ENCODE assay signal across 8 mouse cellular contexts in genomic region chr4:136461761-136462085, GRCm38 (mm10). TPM values are rescaled to one million over a fixed set of nuclear protein-coding genes. Genes with fewer than 3 reads are reported as not detected.
DNase-seq lines count a peak whose midpoint lies in the region; ATAC-seq and TF ChIP-seq lines count a peak whose summit lies in the region.

No protein-coding gene starts in this region.

- intact Hi-C loops in heart, adult 2 months (cut with DNase I), result loop anchor here (5.0 to 10.0 kb wide), 2 partner anchors 177 to 319 kb away; partner anchors contain the start of genes Id3 and Zfp46

- no peak for TF ChIP-seq CTCF in heart, adult 2 months (IDR thresholded peaks at IDR 0.05)
- no peak for TF ChIP-seq CTCF in C2C12 (IDR thresholded peaks at IDR 0.05; ENCODE audit: control insufficient read depth, insufficient read depth, insufficient read length)
- no peak for TF ChIP-seq CTCF in liver, embryonic 14.5 days (IDR thresholded peaks at IDR 0.05; ENCODE audit: low read depth)

- H3K79me3 ChIP-seq in C2C12 (ENCODE audit: low read depth), result no peaks in the 10 kb centered on the region

- peak overlapping the region; percentile 81 for H3K4me3 ChIP-seq in heart, adult 2 months
- peak overlapping the region; percentile 18 for H3K4me3 ChIP-seq in C2C12 (ENCODE audit: insufficient read depth, poor library complexity, severe bottlenecking)
- H3K4me3 ChIP-seq in forebrain, embryonic 12.5 days (replicated peaks), result peak overlapping the region; percentile 69
- peak overlapping the region; percentile 50 to 59; a peak in 3 of 4 replicates for H3K4me3 ChIP-seq in liver, embryonic 14.5 days (ENCODE audit: insufficient read depth in 1 of 2, low read depth in 2 of 2, low read length in 2 of 2)

- H3K79me2 ChIP-seq in heart, adult 2 months (replicated peaks; ENCODE audit: control insufficient read depth, insufficient read depth, low read length), result no peaks in the 10 kb centered on the region
- no peaks in the 10 kb centered on the region for H3K79me2 ChIP-seq in C2C12 (ENCODE audit: control insufficient read depth, insufficient read depth)

- H3K27ac ChIP-seq in heart, adult 2 months, result peak overlapping the region; percentile 97
- no peak overlapping the region for H3K27ac ChIP-seq in forebrain, embryonic 12.5 days
- no peak overlapping the region for H3K27ac ChIP-seq in liver, embryonic 14.5 days

- no peak for TF ChIP-seq POLR2A in heart, adult 2 months (IDR thresholded peaks at IDR 0.05; ENCODE audit: insufficient read depth, low read depth, low read length)

- H3K36me3 ChIP-seq in heart, adult 2 months (ENCODE audit: control insufficient read depth, insufficient read depth, low read length), result peaks cover 3% of the 10 kb centered on the region; the same call in 1 of the 2 replicates
- no peaks in the 10 kb centered on the region for H3K36me3 ChIP-seq in C2C12 (ENCODE audit: control insufficient read depth, insufficient read depth)
- H3K36me3 ChIP-seq in forebrain, embryonic 12.5 days (replicated peaks), result no peaks in the 10 kb centered on the region
- no peaks in the 10 kb centered on the region for H3K36me3 ChIP-seq in liver, embryonic 14.5 days (replicated peaks; ENCODE audit: control insufficient read depth, insufficient read depth, low read depth)

- peak overlapping the region; percentile 90 for H3K4me2 ChIP-seq in forebrain, embryonic 12.5 days
- H3K4me2 ChIP-seq in liver, embryonic 14.5 days (ENCODE audit: low read depth), result peak overlapping the region; percentile 77

- H3ac ChIP-seq in C2C12 (ENCODE audit: control insufficient read depth, insufficient read length, low read depth), result peak overlapping the region; percentile 88

- no peaks in the 10 kb centered on the region for H3K9me3 ChIP-seq in forebrain, embryonic 12.5 days
- no peaks in the 10 kb centered on the region for H3K9me3 ChIP-seq in liver, embryonic 14.5 days (ENCODE audit: control insufficient read depth, low read length)

- DNase-seq in heart, adult 2 months, result no peak
- DNase-seq in heart, adult 8-10 months (ENCODE audit: low spot score), result no peak
- no peak for DNase-seq in liver, embryonic 14.5 days (ENCODE audit: low read depth in 3 of 3, low spot score in 3 of 3)
- DNase-seq in layer of hippocampus, adult 11-12 months (ENCODE audit: low spot score), result no peak

- H3K27me3 ChIP-seq in heart, adult 2 months (ENCODE audit: control insufficient read depth, insufficient read depth, low read length), result no peaks in the 10 kb centered on the region
- H3K27me3 ChIP-seq in C2C12 (ENCODE audit: control insufficient read depth, insufficient read depth, insufficient read length), result no peaks in the 10 kb centered on the region
- peaks cover 48% of the 10 kb centered on the region for H3K27me3 ChIP-seq in forebrain, embryonic 12.5 days
- peaks cover 32% of the 10 kb centered on the region for H3K27me3 ChIP-seq in liver, embryonic 14.5 days (ENCODE audit: control insufficient read depth, insufficient read depth, low read length)

- 30% methylated on average over 6 of the region's 6 CpGs for WGBS in heart, adult 2 months
- WGBS in forebrain, embryonic 12.5 days, result 10% methylated on average over 6 of the region's 6 CpGs
- WGBS in liver, embryonic 14.5 days (ENCODE audit: insufficient replicate concordance), result 30% methylated on average over 6 of the region's 6 CpGs

- peaks cover 21% of the 10 kb centered on the region for H3K4me1 ChIP-seq in heart, adult 2 months (ENCODE audit: control insufficient read depth, insufficient read depth, low read length)
- H3K4me1 ChIP-seq in forebrain, embryonic 12.5 days, result peaks cover 20% of the 10 kb centered on the region
- H3K4me1 ChIP-seq in liver, embryonic 14.5 days (replicated peaks; ENCODE audit: control insufficient read depth in 2 of 2, insufficient read depth in 2 of 2, low read length in 1 of 2), result peaks cover 0 to 13% of the 10 kb centered on the region in 2 experiments; a peak in 2 of 4 replicates

- TF ChIP-seq EP300 in heart, adult 2 months (IDR thresholded peaks at IDR 0.05; ENCODE audit: insufficient read depth, low read depth, low read length), result no peak
- no peak for TF ChIP-seq EP300 in liver, embryonic 14.5 days (IDR thresholded peaks at IDR 0.05; ENCODE audit: low read depth)

- ATAC-seq in forebrain, embryonic 12.5 days (ENCODE audit: low FRiP score), result no peak
- ATAC-seq in liver, embryonic 14.5 days (ENCODE audit: insufficient read depth), result 0 out of 2 replicates have a peak, but pooled peaks have one; percentile 6
- ATAC-seq in activated CD4-positive, CD25-positive, alpha-beta regulatory T cell, adult 4 months, result no peak
- ATAC-seq in inflammation-experienced regulatory T-cells, adult 6 months, result no peak

- H3K9ac ChIP-seq in heart, adult 2 months (ENCODE audit: low read depth, low read length), result peak overlapping the region; percentile 97
- peak overlapping the region; percentile 70; the same call in 1 of the 2 replicates for H3K9ac ChIP-seq in forebrain, embryonic 12.5 days
- H3K9ac ChIP-seq in liver, embryonic 14.5 days (replicated peaks), result no peak overlapping the region

TF ChIP-seq in C2C12, 6 proteins besides CTCF, POLR2A, EP300 and RAD21:
- TF ChIP-seq FOSL1 (IDR thresholded peaks at IDR 0.05; ENCODE audit: insufficient read depth, low read length, poor library complexity, severe bottlenecking), result no peak
- TF ChIP-seq MAX (IDR thresholded peaks at IDR 0.05), result no peak
- no peak for TF ChIP-seq CEBPB (IDR thresholded peaks at IDR 0.05; ENCODE audit: low read depth)
- TF ChIP-seq MYOD1 (IDR thresholded peaks at IDR 0.05; ENCODE audit: control insufficient read depth, insufficient read length, low read depth), result no peak
- no peak for TF ChIP-seq USF1 (IDR thresholded peaks at IDR 0.05; ENCODE audit: low read depth)
- TF ChIP-seq MYOG (IDR thresholded peaks at IDR 0.05; ENCODE audit: control insufficient read depth, extremely low read depth, insufficient read length), result no peak

RNA-seq across cellular contexts. Expression of gene 6030445D17Rik, which starts 0.3 kb away (rescaled TPM):
- under 1 TPM; 0.31 to 0.45 TPM for total RNA-seq in heart, adult 2 months (2021)
- polyA plus RNA-seq in heart, adult 2 months (2012; rRNA removed), result 0.27 and 0.56 TPM in 2 replicates
- under 1 TPM in 3 of 4 experiments, not detected in 1; 0.24 to 0.60 (median 0.41) TPM for total RNA-seq in heart, adult 8-10 months (2022)
- polyA plus RNA-seq in C2C12 (2012; fragmentation: generic; extraction: Trizol), result 0.46 TPM
- polyA plus RNA-seq in forebrain, embryonic 12.5 days (2016; fragmentation: Nextera tagmentation; extraction: Ambion mirVana), result 0.18 TPM in 1 of 2 replicates, not detected in the other
- polyA plus RNA-seq in liver, embryonic 14.5 days (2012; rRNA removed), result 0.03 and 0.08 TPM in 2 replicates
- polyA plus RNA-seq in liver, embryonic 14.5 days (2014; fragmentation: Nextera tagmentation; extraction: Ambion mirVana), result 0.08 and 0.23 TPM in 2 replicates
- polyA plus RNA-seq in activated CD4-positive, CD25-positive, alpha-beta regulatory T cell, adult 4 months (2017; shearing (Covaris generic)), result not detected
- polyA plus RNA-seq in inflammation-experienced regulatory T-cells, adult 6 months (2017; shearing (Covaris generic)), result under 1 TPM in 1 of 3 experiments, not detected in 2; 0.19 TPM

RNA-seq across cellular contexts. Expression of gene Luzp1, which starts 7.8 kb away (rescaled TPM):
- total RNA-seq in heart, adult 2 months (2021), result 10 to 100 TPM; 36.5 to 37.8 TPM
- polyA plus RNA-seq in heart, adult 2 months (2012; rRNA removed), result 11.0 and 21.4 TPM in 2 replicates
- 10 to 100 TPM; 28.3 to 48.0 (median 38.1) TPM for total RNA-seq in heart, adult 8-10 months (2022)
- 16.1 TPM for polyA plus RNA-seq in C2C12 (2012; fragmentation: generic; extraction: Trizol)
- polyA plus RNA-seq in forebrain, embryonic 12.5 days (2016; fragmentation: Nextera tagmentation; extraction: Ambion mirVana), result 83.6 and 101 TPM in 2 replicates
- polyA plus RNA-seq in liver, embryonic 14.5 days (2012; rRNA removed), result 1.6 and 1.8 TPM in 2 replicates
- polyA plus RNA-seq in liver, embryonic 14.5 days (2014; fragmentation: Nextera tagmentation; extraction: Ambion mirVana), result 6.8 and 8.2 TPM in 2 replicates
- polyA plus RNA-seq in activated CD4-positive, CD25-positive, alpha-beta regulatory T cell, adult 4 months (2017; shearing (Covaris generic)), result 1 to 10 TPM; 4.7 to 7.4 TPM
- 10 to 100 TPM in 1 of 3 experiments, 1 to 10 TPM in 2; 4.9 to 10.9 (median 5.6) TPM for polyA plus RNA-seq in inflammation-experienced regulatory T-cells, adult 6 months (2017; shearing (Covaris generic))

RNA-seq across cellular contexts. Expression of gene Htr1d, which starts 38.4 kb away (rescaled TPM):
- total RNA-seq in heart, adult 2 months (2021), result not detected
- 0.04 and 0.09 TPM in 2 replicates for polyA plus RNA-seq in heart, adult 2 months (2012; rRNA removed)
- total RNA-seq in heart, adult 8-10 months (2022), result not detected
- 0.06 TPM for polyA plus RNA-seq in C2C12 (2012; fragmentation: generic; extraction: Trizol)
- 0.23 and 0.59 TPM in 2 replicates for polyA plus RNA-seq in forebrain, embryonic 12.5 days (2016; fragmentation: Nextera tagmentation; extraction: Ambion mirVana)
- polyA plus RNA-seq in liver, embryonic 14.5 days (2012; rRNA removed), result not detected in 2 replicates
- not detected in 2 replicates for polyA plus RNA-seq in liver, embryonic 14.5 days (2014; fragmentation: Nextera tagmentation; extraction: Ambion mirVana)
- under 1 TPM in 1 of 2 experiments, not detected in 1; 0.37 TPM for polyA plus RNA-seq in activated CD4-positive, CD25-positive, alpha-beta regulatory T cell, adult 4 months (2017; shearing (Covaris generic))
- not detected for polyA plus RNA-seq in inflammation-experienced regulatory T-cells, adult 6 months (2017; shearing (Covaris generic))

Comparison
In these comparisons a context has a peak if more than half of its experiments do, and no peak if none do; other contexts are left out.
1. H3K4me3 ChIP-seq: peak in every context shown above with its lines; median percentile 81 in heart, adult 2 months; 69 in forebrain, embryonic 12.5 days; 54 in liver, embryonic 14.5 days; 18 in C2C12.